Mouse (Mus musculus) neural tube, embryonic 11.5 days (tissue): ENCODE measurements around the gene Tnnt3. TPM values are rescaled to one million over a fixed set of nuclear protein-coding genes. Genes with fewer than 3 reads are reported as not detected.

Experiments used
- ATAC-seq: fragments of 200-750 bp; cut with Nextera tagmentation; 2 replicates; pipeline ENCODE4 v1.8.0; 2017; ENCODE audit warnings: moderate number of reproducible peaks, mild to moderate bottlenecking, moderate TSS enrichment, moderate library complexity; ENCODE audit not compliant: insufficient read depth, low FRiP score, low TSS enrichment
- DNase-seq: peaks from one replicate; pipeline ENCODE4 v3.0.0-alpha.2; 2015; ENCODE audit warnings: low spot score
- H3K27ac ChIP-seq: fragments of 300-500 bp; sonication (generic); 2 replicates; pipeline ENCODE4 v1.5.1; 2014; ENCODE audit warnings: low read depth, mild to moderate bottlenecking, low read length
- H3K27me3 ChIP-seq: fragments of 300-500 bp; sonication (generic); 2 replicates; pipeline ENCODE4 v1.6.1; 2014; ENCODE audit warnings: mild to moderate bottlenecking, low read length, mixed read lengths; ENCODE audit not compliant: control insufficient read depth, insufficient read depth
- H3K36me3 ChIP-seq: fragments of 300-500 bp; sonication (generic); 2 replicates; pipeline ENCODE4 v1.6.1; 2014; ENCODE audit warnings: mild to moderate bottlenecking, low read length, moderate library complexity, mixed read lengths; ENCODE audit not compliant: control insufficient read depth, insufficient read depth
- H3K4me1 ChIP-seq: fragments of 300-500 bp; sonication (generic); 2 replicates; pipeline ENCODE4 v1.6.1; 2014; ENCODE audit warnings: low read length, mixed read lengths; ENCODE audit not compliant: control insufficient read depth, insufficient read depth
- H3K4me2 ChIP-seq: fragments of 300-500 bp; sonication (generic); 2 replicates; pipeline ENCODE4 v1.6.1; 2014; ENCODE audit warnings: low read depth, mild to moderate bottlenecking, moderate library complexity
- H3K4me3 ChIP-seq: fragments of 300-500 bp; sonication (generic); 2 replicates; pipeline ENCODE4 v1.5.1; 2014; ENCODE audit warnings: low read depth, low read length
- H3K9ac ChIP-seq: fragments of 300-500 bp; sonication (generic); 2 replicates; pipeline ENCODE4 v1.6.1; 2014; ENCODE audit warnings: mild to moderate bottlenecking, low read length
- H3K9me3 ChIP-seq: fragments of 300-500 bp; sonication (generic); 2 replicates; pipeline ENCODE4 v1.6.1; 2016; ENCODE audit warnings: low read length; ENCODE audit not compliant: control insufficient read depth
- WGBS: fragments of 180-500 bp; shearing (Covaris S2); extraction: QIAGEN DNeasy Blood & Tissue Kit; methylation state at CpG from one replicate; pipeline ENCODE4 v1.1.7; 2014; 5-methylcytosine and 5-hydroxymethylcytosine counted together
- polyA plus RNA-seq: library from polyadenylated mRNA; unstranded; fragments of >200 nt; fragmentation: Nextera tagmentation; extraction: Ambion mirVana; gene quantifications from 2 replicates; pipeline ENCODE4 v1.2.1, GENCODE M21; 2014

The Tnnt3 gene
- polyA plus RNA-seq, 1 experiment from 2014 or later, result 6.5 TPM

GRCm38 (mm10) chr7:142472936-142473335 lies 25.7 kb upstream of the Tnnt3 start:
- H3K4me1 ChIP-seq, result peaks cover 12% of the 10 kb centered on the region
- no peak overlapping the region for H3K4me2 ChIP-seq
- H3K4me3 ChIP-seq, result no peak overlapping the region
- H3K36me3 ChIP-seq, result no peaks in the 10 kb centered on the region
- H3K27me3 ChIP-seq, result no peaks in the 10 kb centered on the region
- H3K9ac ChIP-seq, result no peak overlapping the region
- H3K27ac ChIP-seq, result no peak overlapping the region
- H3K9me3 ChIP-seq, result no peaks in the 10 kb centered on the region
- WGBS, result 95% methylated on average over 4 of the region's 4 CpGs
- DNase-seq (no peak), ATAC-seq (no peak)

GRCm38 (mm10) chr7:142473476-142473875 lies 25.2 kb upstream of the Tnnt3 start:
- WGBS, result 87% methylated on average over 2 of the region's 2 CpGs
- H3K9ac ChIP-seq, result no peak overlapping the region
- no peak for ATAC-seq
- no peak for DNase-seq
- H3K4me2 ChIP-seq, result no peak overlapping the region
- no peak overlapping the region for H3K4me3 ChIP-seq
- H3K27ac ChIP-seq, result no peak overlapping the region
- no peaks in the 10 kb centered on the region for H3K27me3 ChIP-seq
- H3K36me3 ChIP-seq, result no peaks in the 10 kb centered on the region
- peaks cover 12% of the 10 kb centered on the region for H3K4me1 ChIP-seq
- H3K9me3 ChIP-seq, result no peaks in the 10 kb centered on the region

DNA sequence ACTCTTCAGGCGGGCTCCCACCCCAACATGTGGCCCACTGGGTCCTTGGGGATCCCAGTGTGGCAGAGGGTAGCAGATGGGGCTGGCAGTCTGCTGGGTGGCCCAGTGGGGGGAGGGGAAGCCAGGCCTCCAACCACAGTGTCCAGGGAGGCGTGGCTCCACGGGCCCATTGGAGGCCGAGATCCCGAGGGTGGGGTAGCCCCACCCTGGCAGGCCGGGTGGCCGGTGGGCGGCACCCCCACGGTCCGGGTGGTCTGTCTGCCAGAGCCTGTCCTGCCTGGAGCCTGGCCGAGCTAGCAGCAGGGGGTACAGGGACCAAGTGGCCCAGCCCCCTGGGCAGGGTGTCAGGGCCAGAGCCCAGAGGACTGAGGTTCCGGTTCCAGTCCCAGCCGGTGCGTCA lies 23.8 kb upstream of the Tnnt3 start:
- no peak overlapping the region for H3K9ac ChIP-seq
- H3K9me3 ChIP-seq, result no peaks in the 10 kb centered on the region
- 79% methylated on average over 14 of the region's 14 CpGs for WGBS
- H3K4me2 ChIP-seq, result no peak overlapping the region
- H3K36me3 ChIP-seq, result no peaks in the 10 kb centered on the region
- H3K27ac ChIP-seq, result no peak overlapping the region
- ATAC-seq (no peak), DNase-seq (no peak)
- no peak overlapping the region for H3K4me3 ChIP-seq
- no peaks in the 10 kb centered on the region for H3K27me3 ChIP-seq
- H3K4me1 ChIP-seq, result peaks cover 12% of the 10 kb centered on the region

DNA sequence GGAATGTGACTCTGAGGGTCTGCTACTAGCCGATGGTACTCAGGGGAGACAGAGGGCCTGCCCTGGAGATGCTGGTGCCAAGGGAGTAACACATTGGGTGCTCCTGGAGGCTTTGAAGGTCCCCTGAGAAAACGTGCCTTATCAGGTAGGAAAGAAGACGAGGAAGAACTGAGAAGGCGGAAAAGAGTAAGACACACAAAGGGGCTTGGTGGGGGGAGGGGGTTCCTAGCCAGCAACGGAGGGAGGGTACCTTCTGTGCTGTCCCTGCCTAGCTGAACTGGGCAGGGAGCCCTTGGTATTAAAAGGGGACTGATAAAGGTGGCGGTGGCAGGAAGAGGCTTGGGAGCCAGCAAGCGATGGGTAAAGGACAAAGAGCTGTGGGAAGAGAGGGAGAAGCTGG lies 23.0 kb upstream of the Tnnt3 start:
- no peak overlapping the region for H3K9ac ChIP-seq
- WGBS, result 71% methylated on average over 7 of the region's 7 CpGs
- no peak for ATAC-seq
- H3K27me3 ChIP-seq, result no peaks in the 10 kb centered on the region
- no peak for DNase-seq
- no peaks in the 10 kb centered on the region for H3K36me3 ChIP-seq
- peaks cover 12% of the 10 kb centered on the region for H3K4me1 ChIP-seq
- no peak overlapping the region for H3K27ac ChIP-seq
- H3K4me2 ChIP-seq, result no peak overlapping the region
- H3K4me3 ChIP-seq, result no peak overlapping the region
- H3K9me3 ChIP-seq, result no peaks in the 10 kb centered on the region

DNA sequence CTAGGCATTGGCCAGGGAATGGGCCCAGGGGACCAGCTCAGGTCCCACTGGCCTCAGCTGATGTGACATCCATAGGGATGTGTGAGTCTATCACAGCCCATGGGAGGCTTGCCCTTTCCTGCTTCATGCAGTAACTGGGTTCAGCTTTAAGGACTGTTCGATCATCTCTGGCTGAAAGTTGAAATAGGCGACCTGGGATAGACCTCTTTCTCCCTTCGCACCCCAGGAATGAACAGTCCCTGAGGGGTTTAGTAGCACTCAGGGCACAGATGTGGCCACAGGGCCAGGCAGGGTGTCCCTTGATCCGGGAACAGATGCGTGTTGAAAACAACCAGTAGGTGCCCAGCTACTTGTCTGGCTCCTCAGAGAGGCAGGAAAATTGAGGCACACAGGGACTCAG lies 22.4 kb upstream of the Tnnt3 start:
- H3K9ac ChIP-seq, result no peak overlapping the region
- H3K9me3 ChIP-seq, result no peaks in the 10 kb centered on the region
- no peak overlapping the region for H3K27ac ChIP-seq
- WGBS, result 80% methylated on average over 5 of the region's 5 CpGs
- no peak overlapping the region for H3K4me2 ChIP-seq
- H3K4me1 ChIP-seq, result peaks cover 12% of the 10 kb centered on the region
- H3K36me3 ChIP-seq, result no peaks in the 10 kb centered on the region
- no peak for DNase-seq
- ATAC-seq, result no peak
- H3K27me3 ChIP-seq, result no peaks in the 10 kb centered on the region
- no peak overlapping the region for H3K4me3 ChIP-seq

DNA sequence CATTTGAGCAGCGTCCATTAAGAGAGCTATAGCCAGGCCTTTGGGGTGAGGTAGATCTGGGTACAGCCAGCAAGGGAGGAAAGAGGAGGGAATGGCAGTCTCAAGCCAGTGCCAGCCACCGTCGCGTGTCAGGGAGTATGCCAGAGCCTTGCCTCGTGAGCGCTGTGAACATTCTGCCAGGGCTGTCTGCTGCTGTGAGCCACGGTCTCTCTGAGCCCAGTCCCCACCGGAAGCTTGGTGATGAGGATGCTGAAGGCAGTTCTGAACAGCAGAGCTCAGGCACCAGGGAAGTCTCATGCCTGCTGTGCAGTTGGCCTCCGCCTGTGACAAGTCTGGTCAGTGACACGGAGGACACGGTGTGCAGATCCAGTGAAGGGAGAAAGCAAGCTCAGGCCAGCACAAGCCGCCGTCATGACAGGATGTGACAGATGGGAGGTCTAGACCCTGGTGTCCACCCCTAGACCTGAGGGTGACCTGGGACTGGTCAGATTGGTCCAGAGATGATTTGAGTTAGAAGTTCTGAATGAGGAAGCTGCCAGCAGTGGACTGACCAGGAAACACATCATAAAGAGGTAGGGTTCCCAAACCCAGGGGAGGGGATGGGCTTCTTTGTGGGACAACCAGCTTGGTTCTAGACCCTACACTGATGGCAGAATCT lies 21.7 kb upstream of the Tnnt3 start:
- peaks cover 11% of the 10 kb centered on the region for H3K4me1 ChIP-seq
- ATAC-seq (no peak), DNase-seq (no peak)
- H3K36me3 ChIP-seq, result no peaks in the 10 kb centered on the region
- H3K27ac ChIP-seq, result no peak overlapping the region
- H3K4me2 ChIP-seq, result no peak overlapping the region
- no peak overlapping the region for H3K4me3 ChIP-seq
- no peaks in the 10 kb centered on the region for H3K9me3 ChIP-seq
- no peak overlapping the region for H3K9ac ChIP-seq
- no peaks in the 10 kb centered on the region for H3K27me3 ChIP-seq
- 87% methylated on average over 13 of the region's 13 CpGs for WGBS

GRCm38 (mm10) chr7:142478001-142478400 lies 20.6 kb upstream of the Tnnt3 start:
- Histone ChIP-seq H3K27me3 (no peaks in the 10 kb centered on the region), H3K4me2 (no peak overlapping the region), H3K9me3 (no peaks in the 10 kb centered on the region), H3K36me3 (no peaks in the 10 kb centered on the region), H3K4me3 (no peak overlapping the region), H3K9ac (no peak overlapping the region), H3K4me1 (peaks cover 16% of the 10 kb centered on the region), H3K27ac (no peak overlapping the region)
- WGBS, result 90% methylated on average over 6 of the region's 6 CpGs
- DNase-seq (no peak), ATAC-seq (no peak)

DNA sequence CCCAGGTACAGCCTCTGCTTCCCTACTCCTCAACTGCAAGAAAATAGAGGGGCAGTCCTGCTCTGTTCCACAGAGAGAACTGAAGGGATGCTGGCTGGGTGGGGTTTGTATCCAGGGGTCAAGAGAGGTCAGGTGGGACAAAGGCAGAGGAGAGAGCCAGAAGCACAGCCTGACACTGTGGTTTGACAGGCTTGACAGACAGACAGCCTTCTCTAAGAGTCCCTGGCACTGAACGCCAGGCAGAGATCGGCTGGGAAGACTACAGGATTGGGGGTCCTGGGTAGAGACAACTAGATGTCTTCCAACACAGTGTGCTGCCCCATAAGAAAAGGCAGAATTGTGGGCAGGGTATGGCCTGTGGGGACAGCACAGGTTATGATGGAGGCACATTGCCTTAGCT lies 20.1 kb upstream of the Tnnt3 start:
- no peak for ATAC-seq
- no peaks in the 10 kb centered on the region for H3K9me3 ChIP-seq
- no peak overlapping the region for H3K27ac ChIP-seq
- no peak overlapping the region for H3K9ac ChIP-seq
- no peak for DNase-seq
- no peaks in the 10 kb centered on the region for H3K36me3 ChIP-seq
- H3K4me2 ChIP-seq, result no peak overlapping the region
- H3K4me3 ChIP-seq, result no peak overlapping the region
- peaks cover 19% of the 10 kb centered on the region for H3K4me1 ChIP-seq
- no peaks in the 10 kb centered on the region for H3K27me3 ChIP-seq
- WGBS, result 83% methylated on average over 2 of the region's 2 CpGs

DNA sequence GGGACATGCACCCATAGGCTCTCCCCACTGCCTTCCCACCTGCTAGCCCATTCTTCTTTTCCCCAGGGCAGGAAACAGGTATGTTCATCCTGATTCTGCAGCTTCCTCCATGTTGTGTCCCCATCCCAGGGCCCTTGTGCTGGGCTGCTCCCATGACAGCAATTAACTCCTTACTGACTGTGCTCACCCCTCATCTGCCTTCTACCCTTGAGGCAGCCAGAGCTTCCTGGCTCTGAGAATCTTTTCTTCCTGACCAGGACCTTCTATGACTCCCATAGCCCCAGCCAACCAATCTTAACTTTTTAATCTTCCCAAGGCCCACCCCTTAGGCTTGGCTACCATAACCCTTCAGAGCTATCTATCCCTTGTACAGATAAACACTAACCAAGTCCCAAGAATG lies 19.3 kb upstream of the Tnnt3 start:
- DNase-seq, result no peak
- no peak overlapping the region for H3K4me3 ChIP-seq
- no peaks in the 10 kb centered on the region for H3K9me3 ChIP-seq
- no peaks in the 10 kb centered on the region for H3K36me3 ChIP-seq
- no peak overlapping the region for H3K27ac ChIP-seq
- peaks cover 19% of the 10 kb centered on the region for H3K4me1 ChIP-seq
- H3K27me3 ChIP-seq, result no peaks in the 10 kb centered on the region
- no peak for ATAC-seq
- H3K9ac ChIP-seq, result no peak overlapping the region
- H3K4me2 ChIP-seq, result no peak overlapping the region; the same call in 1 of the 2 replicates
